Mouse (Mus musculus) thymus, postnatal 0 days (tissue): ENCODE measurements around the gene Kremen1. TPM values are rescaled to one million over a fixed set of nuclear protein-coding genes. Genes with fewer than 3 reads are reported as not detected.

Experiments
- polyA plus RNA-seq: library from polyadenylated mRNA; unstranded; fragments of >200 nt; fragmentation: Nextera tagmentation; extraction: Ambion mirVana; gene quantifications from 2 replicates; pipeline ENCODE4 v1.2.1, GENCODE M21; 2015

Gene Kremen1
- polyA plus RNA-seq, 1 experiment from 2014 or later, result 54.9 TPM

Other genes with a start within 250 kb of the Kremen1 start
- 4.2 and 5.9 TPM in 2 replicates for gene Rasl10a, start 203.4 kb downstream of the Kremen1 start, polyA plus RNA-seq
- 12.0 and 12.2 TPM in 2 replicates for gene Gas2l1, start 196.2 kb downstream of the Kremen1 start, polyA plus RNA-seq
- 17.9 and 19.8 TPM in 2 replicates for gene Rhbdd3, start 162.6 kb downstream of the Kremen1 start, polyA plus RNA-seq
- gene Ewsr1, start 162.3 kb downstream of the Kremen1 start, polyA plus RNA-seq, result 501 and 565 TPM in 2 replicates
- 46.1 and 51.0 TPM in 2 replicates for gene Emid1, start 109.3 kb downstream of the Kremen1 start, polyA plus RNA-seq
- gene Znrf3, start 183.3 kb upstream of the Kremen1 start, polyA plus RNA-seq, result 7.4 and 10.9 TPM in 2 replicates